Mouse (Mus musculus): Measurements from ENCODE around the gene Adrm1.
A peak's percentile ranks its signal among the peaks of the same experiment; 100 is the strongest.

The Adrm1 gene

DNA sequence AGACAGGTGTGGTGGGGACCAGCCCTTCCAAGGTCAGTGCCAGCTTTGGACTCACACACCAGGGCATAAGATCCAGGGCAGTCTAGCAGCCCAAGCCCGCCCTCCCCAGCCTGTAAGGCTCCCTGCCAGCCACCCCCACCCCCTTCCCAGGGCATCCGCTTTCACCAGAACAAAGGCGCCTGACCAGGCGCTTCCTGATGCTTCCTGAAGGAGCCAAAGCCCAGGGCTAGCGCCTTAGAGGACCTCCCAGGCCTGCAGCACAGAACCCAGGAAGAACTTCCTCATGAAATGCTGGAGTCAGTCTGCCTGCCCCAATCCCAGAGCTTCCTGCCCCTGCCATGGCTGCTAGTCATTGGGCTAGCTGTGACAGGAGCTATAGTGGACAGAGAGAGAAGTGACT lies 47.4 kb downstream of the Adrm1 start:
- no peak for DNase-seq (ENCODE audit: low read depth, low spot score)

DNA sequence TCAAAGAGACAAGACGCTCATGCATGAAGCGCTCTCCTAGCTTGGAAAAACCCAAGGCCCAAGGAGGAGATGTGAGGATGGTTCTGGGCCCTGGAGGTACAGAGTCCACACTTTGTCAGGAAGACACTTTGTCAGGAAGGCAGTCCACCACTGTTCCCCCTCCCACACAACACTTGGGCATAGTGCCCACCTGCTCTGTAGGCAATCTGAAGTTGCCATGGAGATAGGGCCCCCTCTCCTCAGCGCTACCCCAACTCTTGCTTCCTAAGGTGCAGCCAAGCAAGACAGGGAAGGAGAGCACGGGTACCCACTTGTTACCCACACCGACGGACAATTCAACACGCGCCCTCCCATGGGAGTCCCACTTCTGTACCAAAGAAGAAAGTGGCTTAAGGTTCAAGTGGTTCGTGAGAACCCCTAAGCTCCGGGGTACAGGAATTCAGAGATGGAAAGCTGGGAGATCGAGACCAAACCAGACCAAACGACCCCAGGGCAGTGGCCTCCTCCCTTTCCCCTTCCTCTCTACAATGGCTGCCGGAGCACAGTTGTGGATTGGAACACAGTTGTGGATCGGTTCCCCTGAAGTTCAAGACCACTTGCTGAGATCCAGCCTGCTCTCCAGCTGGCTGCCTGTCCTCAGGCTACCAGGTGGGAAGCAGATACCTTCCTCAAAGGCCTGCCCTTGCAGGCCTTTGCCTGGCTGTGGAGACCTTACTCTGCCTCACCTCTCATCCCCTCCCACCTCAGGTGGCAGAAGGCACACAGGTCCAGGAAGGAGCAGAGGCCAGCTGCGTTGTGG lies 48.1 kb downstream of the Adrm1 start:
- no peak for DNase-seq (ENCODE audit: low read depth, low spot score)

DNA sequence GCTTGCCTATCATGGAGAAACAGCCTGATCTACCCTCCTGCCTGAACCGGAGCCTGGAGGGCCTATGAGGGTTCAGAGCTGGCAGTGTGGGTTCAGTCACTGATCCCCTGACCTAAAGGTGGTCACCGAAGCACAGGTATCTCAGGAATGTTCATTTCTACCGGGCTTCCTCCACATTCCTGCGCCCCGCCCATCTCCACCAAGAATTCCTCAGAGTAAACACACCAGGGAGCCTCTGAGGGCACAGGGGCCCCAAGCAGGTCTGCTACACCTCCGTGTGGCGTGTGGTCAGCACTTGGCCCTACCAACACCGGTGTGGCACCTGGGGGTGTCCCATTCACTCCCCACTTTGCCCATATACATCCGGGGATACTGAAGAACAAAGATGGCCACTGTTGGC lies 48.9 kb downstream of the Adrm1 start:
- DNase-seq (ENCODE audit: low read depth, low spot score): no peak

DNA sequence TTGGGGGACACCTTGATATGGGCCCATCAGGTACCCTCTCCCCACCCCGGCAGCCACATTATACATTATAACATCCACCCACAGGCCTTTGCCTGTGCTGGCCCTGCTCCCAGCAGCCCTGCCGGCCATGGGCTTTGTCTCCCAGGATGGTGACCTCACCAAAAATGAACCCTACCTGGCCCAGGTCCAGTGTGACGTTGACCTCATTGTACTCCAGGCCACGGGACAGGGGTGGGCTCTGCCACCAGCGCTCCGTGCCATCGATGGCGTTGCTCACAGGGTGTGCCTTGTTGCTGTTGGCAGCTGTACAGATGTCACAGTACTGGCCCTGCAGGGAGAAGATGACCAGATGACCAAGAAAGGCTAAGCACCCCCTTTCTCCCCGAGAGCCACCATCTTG lies 49.8 kb downstream of the Adrm1 start:
- no peak for DNase-seq (ENCODE audit: low read depth, low spot score)

DNA sequence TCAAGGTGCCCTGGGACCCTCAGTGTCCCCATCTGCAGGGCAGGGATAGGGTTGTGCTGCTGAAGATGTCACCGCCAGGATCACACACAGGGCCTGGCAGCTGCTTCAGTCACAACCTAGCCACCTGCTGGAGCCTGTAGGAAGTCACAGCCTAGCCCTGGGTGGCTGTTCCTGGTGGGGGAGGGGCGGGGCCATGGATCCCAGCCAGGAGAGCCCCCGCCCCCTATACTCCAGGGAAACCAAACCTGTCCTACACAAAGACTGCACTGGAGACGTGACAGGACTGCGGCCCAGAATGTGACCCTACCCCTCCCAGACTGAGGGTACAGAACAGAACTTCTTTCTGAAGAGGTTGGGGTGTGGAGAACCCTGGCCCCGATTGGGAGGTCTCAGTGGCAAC lies 51.0 kb downstream of the Adrm1 start:
- peak; percentile 67 for DNase-seq (ENCODE audit: low read depth, low spot score)

DNA sequence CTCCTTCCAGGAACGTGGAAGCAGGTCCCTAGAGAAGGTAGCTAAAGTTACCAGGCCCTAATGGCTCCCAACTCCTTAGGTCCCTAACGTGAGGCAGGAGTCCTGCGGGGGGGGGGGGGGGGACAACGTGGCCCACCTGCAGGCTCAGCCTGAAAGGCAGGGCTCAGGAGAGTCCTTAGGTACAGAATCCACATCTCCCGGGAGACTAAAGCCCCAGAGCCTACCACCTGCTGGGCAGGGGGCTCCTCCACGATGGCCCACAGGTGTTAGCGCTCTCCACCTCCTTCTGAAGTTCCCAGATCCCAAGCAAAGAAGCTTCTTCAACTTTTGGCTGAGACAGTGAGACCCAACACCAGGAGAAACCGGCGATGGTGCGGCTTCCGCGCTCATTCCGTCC lies 53.4 kb downstream of the Adrm1 start:
- no peak for DNase-seq (ENCODE audit: low read depth, low spot score)

DNA sequence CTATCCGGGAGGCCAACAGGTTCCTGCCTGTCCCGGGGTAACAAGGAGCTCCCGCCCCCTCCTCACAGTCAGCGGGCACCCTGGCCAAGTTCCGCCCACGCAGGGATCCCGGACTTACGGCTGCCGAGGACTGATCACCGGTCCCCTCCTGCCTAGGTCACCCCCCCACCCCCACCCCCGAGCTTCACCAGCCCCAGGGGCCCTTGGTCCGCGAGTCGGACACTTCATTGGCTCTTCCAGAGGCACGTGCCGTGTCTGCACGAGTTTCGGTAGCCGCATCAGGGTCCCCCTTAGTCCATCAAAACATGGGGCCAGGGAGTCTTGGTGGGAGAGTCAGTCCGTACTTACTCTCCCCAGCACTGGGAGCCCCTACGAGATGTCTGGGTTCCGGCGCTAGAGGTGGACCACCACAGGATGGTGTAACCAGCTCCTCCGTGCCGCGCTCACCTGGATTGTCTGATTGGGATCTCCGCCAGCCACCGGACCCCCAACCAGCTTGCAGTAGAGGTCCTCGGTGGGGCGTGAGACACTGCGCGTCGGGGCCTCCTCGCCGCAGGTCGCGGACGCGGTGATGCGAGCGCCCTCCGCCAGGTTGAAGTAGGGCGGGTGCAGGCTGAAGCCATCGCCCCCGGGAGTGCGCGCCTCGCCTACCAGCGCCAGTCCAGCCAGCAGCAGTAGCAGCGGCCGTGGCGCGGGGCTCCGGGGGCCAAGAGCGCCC lies 53.9 kb downstream of the Adrm1 start:
- DNase-seq (ENCODE audit: low read depth, low spot score): no peak
